Mouse (Mus musculus): ENCODE results near the gene Brms1. TPM values are rescaled to one million over a fixed set of nuclear protein-coding genes. Genes with fewer than 3 reads are reported as not detected.
A peak's percentile ranks its signal among the peaks of the same experiment; 100 is the strongest.

Gene Brms1
- polyA plus RNA-seq, 1 experiment from 2014 or later: 47.5 TPM

DNA sequence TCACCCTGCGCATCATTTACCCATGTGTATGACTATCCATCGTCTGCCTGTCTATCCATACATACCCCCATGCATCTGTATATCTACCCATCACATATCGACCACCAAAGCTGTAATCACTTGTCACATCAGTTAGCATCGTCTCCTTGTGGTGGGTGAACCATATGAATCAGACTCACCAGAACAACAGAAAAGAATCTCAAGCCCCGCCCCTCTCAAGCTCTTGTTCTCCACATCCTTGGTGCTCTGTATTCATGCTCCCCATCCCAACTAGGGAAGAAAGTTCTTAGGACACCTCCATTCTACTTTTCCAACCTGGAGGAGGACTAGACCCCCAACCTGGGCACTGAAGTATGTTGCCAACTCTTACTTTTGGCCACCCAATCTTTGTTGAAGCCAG is 20.9 kb downstream of the Brms1 start:
- Histone ChIP-seq H3K27ac (replicated peaks; ENCODE audit: low read depth, low read length) (no peak overlapping the region), H3K36me3 (replicated peaks; ENCODE audit: control insufficient read depth, insufficient read depth, low read depth, low read length) (no peaks in the 10 kb centered on the region), H3K4me3 (ENCODE audit: low read depth, low read length) (no peak overlapping the region), H3K9ac (replicated peaks; ENCODE audit: low read length) (no peak overlapping the region), H3K4me1 (ENCODE audit: control insufficient read depth, insufficient read depth, low read length) (peaks cover 22% of the 10 kb centered on the region), H3K27me3 (ENCODE audit: control insufficient read depth, insufficient read depth, low read length) (no peaks in the 10 kb centered on the region), H3K9me3 (replicated peaks; ENCODE audit: control insufficient read depth, low read length) (no peaks in the 10 kb centered on the region), H3K4me2 (ENCODE audit: low read depth, low read length) (no peak overlapping the region)
- no peak for DNase-seq (ENCODE audit: low spot score)
- no peak for ATAC-seq (replicated peaks; ENCODE audit: insufficient number of reproducible peaks, low FRiP score, low TSS enrichment, low read depth)
- WGBS: 87% methylated on average over 5 of the region's 5 CpGs

- no peak overlapping the region for H3K27ac ChIP-seq (replicated peaks; ENCODE audit: low read depth, low read length)
- no peak for DNase-seq (ENCODE audit: low spot score)
- no peaks in the 10 kb centered on the region for H3K27me3 ChIP-seq (ENCODE audit: control insufficient read depth, insufficient read depth, low read length)
- no peak overlapping the region for H3K4me3 ChIP-seq (ENCODE audit: low read depth, low read length)
- H3K36me3 ChIP-seq (replicated peaks; ENCODE audit: control insufficient read depth, insufficient read depth, low read depth, low read length): no peaks in the 10 kb centered on the region
- no peak overlapping the region for H3K9ac ChIP-seq (replicated peaks; ENCODE audit: low read length)
- peaks cover 22% of the 10 kb centered on the region for H3K4me1 ChIP-seq (ENCODE audit: control insufficient read depth, insufficient read depth, low read length)
- H3K4me2 ChIP-seq (ENCODE audit: low read depth, low read length): no peak overlapping the region
- 47% methylated on average over 6 of the region's 6 CpGs for WGBS
- no peaks in the 10 kb centered on the region for H3K9me3 ChIP-seq (replicated peaks; ENCODE audit: control insufficient read depth, low read length)
- ATAC-seq (replicated peaks; ENCODE audit: insufficient number of reproducible peaks, low FRiP score, low TSS enrichment, low read depth): no peak
Measured at GRCm38 (mm10) chr19:5062446-5062845, 21.3 kb downstream of the Brms1 start.

GRCm38 (mm10) chr19:5065104-5065503 is 23.9 kb downstream of the Brms1 start:
- no peak overlapping the region for H3K4me2 ChIP-seq (ENCODE audit: low read depth, low read length)
- WGBS: 73% methylated on average over 7 of the region's 7 CpGs
- DNase-seq (ENCODE audit: low spot score) (no peak), ATAC-seq (replicated peaks; ENCODE audit: insufficient number of reproducible peaks, low FRiP score, low TSS enrichment, low read depth) (no peak)
- H3K27ac ChIP-seq (replicated peaks; ENCODE audit: low read depth, low read length): no peak overlapping the region
- H3K36me3 ChIP-seq (replicated peaks; ENCODE audit: control insufficient read depth, insufficient read depth, low read depth, low read length): no peaks in the 10 kb centered on the region
- H3K9me3 ChIP-seq (replicated peaks; ENCODE audit: control insufficient read depth, low read length): no peaks in the 10 kb centered on the region
- H3K27me3 ChIP-seq (ENCODE audit: control insufficient read depth, insufficient read depth, low read length): peaks cover 3% of the 10 kb centered on the region
- H3K4me1 ChIP-seq (ENCODE audit: control insufficient read depth, insufficient read depth, low read length): peaks cover 16% of the 10 kb centered on the region
- H3K9ac ChIP-seq (replicated peaks; ENCODE audit: low read length): no peak overlapping the region
- no peak overlapping the region for H3K4me3 ChIP-seq (ENCODE audit: low read depth, low read length)

DNA sequence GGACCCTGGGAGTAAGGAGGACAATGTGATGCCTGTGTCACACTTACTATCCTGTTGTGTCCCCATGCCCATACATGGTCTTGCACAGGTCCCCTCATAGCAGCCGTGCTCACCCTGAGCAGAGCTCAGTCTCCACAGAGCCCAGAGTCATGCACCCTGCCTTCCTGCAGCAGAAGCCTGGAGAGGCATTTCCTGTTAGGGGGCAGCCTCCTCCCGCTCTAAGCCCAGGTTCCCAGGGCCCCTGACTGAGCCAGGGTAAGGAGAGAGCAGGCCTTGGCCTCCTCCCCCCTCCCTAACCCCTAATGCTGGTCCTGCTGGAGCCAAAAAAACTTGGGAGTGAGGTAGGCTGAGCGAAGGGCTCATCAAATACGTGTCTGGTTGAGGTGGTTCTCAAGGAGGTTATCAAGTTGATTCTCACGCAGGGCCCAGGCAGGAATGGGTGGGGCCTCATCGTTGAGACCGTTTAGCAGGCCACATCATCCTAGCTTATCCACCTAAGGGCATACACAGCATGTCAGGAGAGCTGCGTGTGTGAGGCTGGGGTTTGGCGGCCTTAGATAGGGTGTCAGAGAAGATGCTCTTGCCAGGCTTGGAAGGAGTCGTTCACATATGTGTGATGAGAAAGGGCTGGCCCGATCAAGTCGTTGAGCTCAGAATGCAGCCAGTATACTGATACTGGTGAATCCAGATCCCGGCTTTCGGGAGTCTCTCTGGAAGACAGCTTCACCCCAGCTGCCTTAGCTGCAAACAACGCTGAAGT is 26.1 kb downstream of the Brms1 start:
- Histone ChIP-seq H3K4me2 (ENCODE audit: low read depth, low read length) (peak overlapping the region; percentile 97), H3K27me3 (ENCODE audit: control insufficient read depth, insufficient read depth, low read length) (peaks cover 3% of the 10 kb centered on the region), H3K36me3 (replicated peaks; ENCODE audit: control insufficient read depth, insufficient read depth, low read depth, low read length) (no peaks in the 10 kb centered on the region), H3K9me3 (replicated peaks; ENCODE audit: control insufficient read depth, low read length) (no peaks in the 10 kb centered on the region), H3K4me1 (ENCODE audit: control insufficient read depth, insufficient read depth, low read length) (peaks cover 20% of the 10 kb centered on the region), H3K4me3 (ENCODE audit: low read depth, low read length) (peak overlapping the region; percentile 60), H3K9ac (replicated peaks; ENCODE audit: low read length) (peak overlapping the region; percentile 73), H3K27ac (replicated peaks; ENCODE audit: low read depth, low read length) (peak overlapping the region; percentile 75)
- 5% methylated on average over 15 of the region's 15 CpGs for WGBS
- DNase-seq (ENCODE audit: low spot score) (no peak), ATAC-seq (replicated peaks; ENCODE audit: insufficient number of reproducible peaks, low FRiP score, low TSS enrichment, low read depth) (no peak)

DNA sequence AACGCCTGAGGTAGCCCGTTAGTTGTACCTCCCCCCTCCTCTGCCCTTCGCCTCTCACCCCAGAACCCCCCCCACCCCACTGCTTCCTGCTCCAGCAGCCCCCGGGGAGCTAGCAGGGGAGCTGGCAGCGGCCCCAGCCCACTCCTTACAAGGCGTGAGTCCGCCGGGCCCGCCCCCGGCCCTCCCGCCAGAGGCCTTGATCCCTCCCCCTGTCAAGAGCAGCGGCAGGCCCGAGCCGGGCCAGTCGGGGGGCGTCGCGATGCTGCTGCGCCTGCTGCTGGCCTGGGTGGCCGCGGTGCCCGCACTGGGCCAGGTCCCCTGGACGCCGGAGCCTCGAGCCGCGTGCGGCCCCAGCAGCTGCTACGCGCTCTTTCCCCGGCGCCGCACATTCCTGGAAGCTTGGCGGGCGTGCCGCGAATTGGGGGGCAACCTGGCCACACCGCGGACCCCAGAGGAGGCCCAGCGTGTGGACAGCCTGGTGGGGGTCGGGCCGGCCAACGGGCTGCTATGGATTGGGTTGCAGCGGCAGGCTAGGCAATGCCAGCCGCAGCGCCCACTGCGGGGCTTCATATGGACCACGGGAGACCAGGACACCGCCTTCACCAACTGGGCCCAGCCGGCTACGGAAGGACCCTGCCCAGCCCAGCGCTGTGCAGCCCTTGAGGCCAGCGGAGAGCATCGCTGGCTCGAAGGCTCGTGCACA is 26.9 kb downstream of the Brms1 start, which contains the start of gene Cd248:
TSS of gene Cd248 (plus strand) at position 212 of the 703 bp plus-strand sequence.
- Histone ChIP-seq H3K9ac (replicated peaks; ENCODE audit: low read length) (peak within 1 kb of the TSS; percentile 73), H3K4me3 (ENCODE audit: low read depth, low read length) (peak within 1 kb of the TSS; percentile 60), H3K36me3 (replicated peaks; ENCODE audit: control insufficient read depth, insufficient read depth, low read depth, low read length) (no peaks in the 10 kb centered on the region), H3K9me3 (replicated peaks; ENCODE audit: control insufficient read depth, low read length) (no peaks in the 10 kb centered on the region), H3K4me1 (ENCODE audit: control insufficient read depth, insufficient read depth, low read length) (peaks cover 20% of the 10 kb centered on the region), H3K27me3 (ENCODE audit: control insufficient read depth, insufficient read depth, low read length) (peaks cover 3% of the 10 kb centered on the region), H3K27ac (replicated peaks; ENCODE audit: low read depth, low read length) (peak within 1 kb of the TSS; percentile 75), H3K4me2 (ENCODE audit: low read depth, low read length) (peak within 1 kb of the TSS; percentile 97)
- under 1% methylated on average over 50 of the region's 56 CpGs for WGBS
- ATAC-seq (replicated peaks; ENCODE audit: insufficient number of reproducible peaks, low FRiP score, low TSS enrichment, low read depth) (peak; percentile 41), DNase-seq (ENCODE audit: low spot score) (peak; percentile 87)

DNA sequence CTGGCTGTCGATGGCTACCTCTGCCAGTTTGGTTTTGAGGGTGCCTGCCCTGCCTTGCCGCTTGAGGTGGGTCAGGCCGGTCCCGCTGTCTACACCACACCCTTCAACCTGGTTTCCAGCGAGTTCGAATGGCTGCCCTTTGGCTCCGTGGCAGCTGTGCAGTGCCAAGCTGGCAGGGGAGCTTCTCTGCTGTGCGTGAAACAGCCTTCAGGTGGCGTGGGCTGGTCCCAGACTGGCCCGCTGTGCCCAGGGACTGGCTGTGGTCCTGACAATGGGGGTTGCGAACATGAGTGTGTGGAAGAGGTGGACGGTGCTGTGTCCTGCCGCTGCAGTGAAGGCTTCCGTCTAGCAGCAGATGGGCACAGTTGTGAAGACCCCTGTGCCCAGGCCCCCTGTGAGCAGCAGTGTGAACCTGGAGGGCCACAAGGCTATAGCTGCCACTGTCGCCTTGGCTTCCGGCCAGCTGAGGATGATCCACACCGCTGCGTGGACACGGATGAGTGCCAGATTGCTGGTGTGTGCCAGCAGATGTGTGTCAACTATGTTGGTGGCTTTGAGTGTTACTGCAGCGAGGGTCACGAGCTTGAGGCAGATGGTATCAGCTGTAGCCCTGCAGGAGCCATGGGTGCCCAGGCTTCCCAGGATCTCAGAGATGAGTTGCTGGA is 27.5 kb downstream of the Brms1 start:
- Histone ChIP-seq H3K27me3 (ENCODE audit: control insufficient read depth, insufficient read depth, low read length) (peaks cover 3% of the 10 kb centered on the region), H3K4me1 (ENCODE audit: control insufficient read depth, insufficient read depth, low read length) (peaks cover 20% of the 10 kb centered on the region)

GRCm38 (mm10) chr19:5069486-5069885 is 28.3 kb downstream of the Brms1 start:
- ATAC-seq (replicated peaks; ENCODE audit: insufficient number of reproducible peaks, low FRiP score, low TSS enrichment, low read depth): no peak
- peak overlapping the region; percentile 97 for H3K4me2 ChIP-seq (ENCODE audit: low read depth, low read length)
- H3K36me3 ChIP-seq (replicated peaks; ENCODE audit: control insufficient read depth, insufficient read depth, low read depth, low read length): no peaks in the 10 kb centered on the region
- H3K4me1 ChIP-seq (ENCODE audit: control insufficient read depth, insufficient read depth, low read length): peaks cover 20% of the 10 kb centered on the region
- WGBS: 79% methylated on average over 5 of the region's 5 CpGs
- H3K27me3 ChIP-seq (ENCODE audit: control insufficient read depth, insufficient read depth, low read length): peaks cover 3% of the 10 kb centered on the region
- no peaks in the 10 kb centered on the region for H3K9me3 ChIP-seq (replicated peaks; ENCODE audit: control insufficient read depth, low read length)
- H3K9ac ChIP-seq (replicated peaks; ENCODE audit: low read length): no peak overlapping the region
- 0 out of 2 replicates have a peak overlapping the region, but pooled peaks have one; percentile 60 for H3K4me3 ChIP-seq (ENCODE audit: low read depth, low read length)
- DNase-seq (ENCODE audit: low spot score): no peak
- H3K27ac ChIP-seq (replicated peaks; ENCODE audit: low read depth, low read length): no peak overlapping the region

More for the DNA sequence above, 27.5 kb downstream of the Brms1 start:
- no peak for DNase-seq (ENCODE audit: low spot score)
- WGBS: 39% methylated on average over 21 of the region's 21 CpGs
- peak overlapping the region; percentile 75 for H3K27ac ChIP-seq (replicated peaks; ENCODE audit: low read depth, low read length)
- no peaks in the 10 kb centered on the region for H3K36me3 ChIP-seq (replicated peaks; ENCODE audit: control insufficient read depth, insufficient read depth, low read depth, low read length)
- no peak for ATAC-seq (replicated peaks; ENCODE audit: insufficient number of reproducible peaks, low FRiP score, low TSS enrichment, low read depth)
- H3K9ac ChIP-seq (replicated peaks; ENCODE audit: low read length): peak overlapping the region; percentile 73
- H3K4me3 ChIP-seq (ENCODE audit: low read depth, low read length): peak overlapping the region; percentile 60
- no peaks in the 10 kb centered on the region for H3K9me3 ChIP-seq (replicated peaks; ENCODE audit: control insufficient read depth, low read length)
- H3K4me2 ChIP-seq (ENCODE audit: low read depth, low read length): peak overlapping the region; percentile 97

All from embryonic facial prominence, embryonic 11.5 days (tissue).